In genomic region chr2:153586515-153587174, GRCm38 (mm10) we compare ENCODE assay signal across 7 mouse cellular contexts. TPM values are rescaled to one million over a fixed set of nuclear protein-coding genes. Genes with fewer than 3 reads are reported as not detected.
DNase-seq lines count a peak whose midpoint lies in the region; ATAC-seq lines count a peak whose summit lies in the region.

No protein-coding gene starts in this region.

- intact Hi-C loops in gastrocnemius, postnatal 36 days (cut with DNase I) = loop anchor here (1.0 to 10.0 kb wide), 3 partner anchors 62 to 439 kb away; partner anchors contain the start of gene Nol4l
- intact Hi-C loops in left cerebral cortex, postnatal 36 days (cut with DNase I) = loop anchor here (1.0 to 10.0 kb wide), 2 partner anchors 108 to 442 kb away; no protein-coding TSS in a partner anchor

- peak; percentile 83 to 84 for DNase-seq in adrenal gland, adult 18-20 months (ENCODE audit: low spot score in 2 of 2)
- peak; percentile 92 for DNase-seq in embryo, embryonic 11 days
- peak; percentile 65 to 80 for DNase-seq in gastrocnemius, postnatal 36 days
- peak; percentile 60 to 76 for DNase-seq in left cerebral cortex, postnatal 36 days (ENCODE audit: low spot score in 2 of 2)
- DNase-seq in midbrain, embryonic 11.5 days (ENCODE audit: low spot score, missing footprints) = peak; percentile 99
- peak; percentile 57 for DNase-seq in skeletal muscle tissue, adult 2 months (ENCODE audit: low read depth, low spot score)

- WGBS in intestine, embryonic 15.5 days = 9% methylated on average over 15 of the region's 15 CpGs
- WGBS in midbrain, embryonic 11.5 days = 13% methylated on average over 15 of the region's 15 CpGs

- ATAC-seq in intestine, embryonic 15.5 days = peak; percentile 82
- peak; percentile 70 for ATAC-seq in midbrain, embryonic 11.5 days (ENCODE audit: low FRiP score)

- H3K9ac ChIP-seq in intestine, embryonic 15.5 days = no peak overlapping the region
- 0 out of 2 replicates have a peak overlapping the region, but pooled peaks have one; percentile 10 for H3K9ac ChIP-seq in midbrain, embryonic 11.5 days (ENCODE audit: low read length)

- H3K27ac ChIP-seq in intestine, embryonic 15.5 days = no peak overlapping the region
- H3K27ac ChIP-seq in midbrain, embryonic 11.5 days (ENCODE audit: low read depth, low read length) = no peak overlapping the region

- peak overlapping the region; percentile 53 for H3K4me2 ChIP-seq in intestine, embryonic 15.5 days (replicated peaks)
- H3K4me2 ChIP-seq in midbrain, embryonic 11.5 days = peak overlapping the region; percentile 37

- no peaks in the 10 kb centered on the region for H3K9me3 ChIP-seq in intestine, embryonic 15.5 days
- no peaks in the 10 kb centered on the region for H3K9me3 ChIP-seq in midbrain, embryonic 11.5 days (ENCODE audit: control insufficient read depth, low read length)

- H3K4me1 ChIP-seq in intestine, embryonic 15.5 days (replicated peaks) = peaks cover 23% of the 10 kb centered on the region
- H3K4me1 ChIP-seq in midbrain, embryonic 11.5 days (ENCODE audit: control insufficient read depth, insufficient read depth, low read length) = no peaks in the 10 kb centered on the region

- no peaks in the 10 kb centered on the region for H3K36me3 ChIP-seq in intestine, embryonic 15.5 days
- no peaks in the 10 kb centered on the region for H3K36me3 ChIP-seq in midbrain, embryonic 11.5 days (ENCODE audit: control insufficient read depth, insufficient read depth, low read length)

- H3K4me3 ChIP-seq in intestine, embryonic 15.5 days (replicated peaks) = no peak overlapping the region; the same call in 1 of the 2 replicates
- no peak overlapping the region for H3K4me3 ChIP-seq in midbrain, embryonic 11.5 days (ENCODE audit: low read depth, low read length)

- no peaks in the 10 kb centered on the region for H3K27me3 ChIP-seq in intestine, embryonic 15.5 days (replicated peaks)
- no peaks in the 10 kb centered on the region for H3K27me3 ChIP-seq in midbrain, embryonic 11.5 days (ENCODE audit: control insufficient read depth, insufficient read depth, low read length)

RNA-seq across cellular contexts. Expression of gene Commd7, which starts 45.9 kb away (rescaled TPM):
- total RNA-seq in adrenal gland, adult 18-20 months (2021) = 10 to 100 TPM; 28.5 to 40.5 TPM
- total RNA-seq in gastrocnemius, postnatal 36 days (2021) = 10 to 100 TPM in 1 of 2 experiments, 1 to 10 TPM in 1; 9.9 to 10.3 TPM
- 81.2 and 82.1 TPM in 2 replicates for polyA plus RNA-seq in intestine, embryonic 15.5 days (2015; fragmentation: Nextera tagmentation; extraction: Ambion mirVana)
- total RNA-seq in left cerebral cortex, postnatal 36 days (2021) = 10 to 100 TPM; 27.6 to 32.0 TPM
- 64.9 and 65.4 TPM in 2 replicates for polyA plus RNA-seq in midbrain, embryonic 11.5 days (2014; fragmentation: Nextera tagmentation; extraction: Ambion mirVana)

RNA-seq across cellular contexts. Expression of gene Nol4l, which starts 56.9 kb away (rescaled TPM):
- 10 to 100 TPM in 1 of 2 experiments, 1 to 10 TPM in 1; 9.4 to 13.2 TPM for total RNA-seq in adrenal gland, adult 18-20 months (2021)
- 1 to 10 TPM in 1 of 2 experiments, under 1 TPM in 1; 0.94 to 1.0 TPM for total RNA-seq in gastrocnemius, postnatal 36 days (2021)
- 25.6 and 27.1 TPM in 2 replicates for polyA plus RNA-seq in intestine, embryonic 15.5 days (2015; fragmentation: Nextera tagmentation; extraction: Ambion mirVana)
- total RNA-seq in left cerebral cortex, postnatal 36 days (2021) = 10 to 100 TPM; 46.4 to 50.2 TPM
- 19.5 and 19.9 TPM in 2 replicates for polyA plus RNA-seq in midbrain, embryonic 11.5 days (2014; fragmentation: Nextera tagmentation; extraction: Ambion mirVana)

Comparison
In these comparisons a context has a peak if more than half of its experiments do, and no peak if none do; other contexts are left out.
1. RNA of gene Nol4l, which starts 56.9 kb away (total RNA-seq): 46.4 to 50.2 TPM in left cerebral cortex, postnatal 36 days and 9.4 to 13.2 TPM in adrenal gland, adult 18-20 months; 0.94 to 1.0 TPM in gastrocnemius, postnatal 36 days; every median in the first group is over 4 times any median in the second.
2. Peak in every context shown above with its lines, with median percentiles within 50 percentile points of each other: DNase-seq.